Mouse (Mus musculus) cortical plate, adult 2 months (tissue): ENCODE results near the gene Frem3.

Source experiments
- CTCF ChIP-seq: fragments of 200-500 bp; IDR thresholded peaks from 2 replicates; pipeline ENCODE4 v1.5.1; 2011; ENCODE audit warnings: mild to moderate bottlenecking, control low read depth, low read length; ENCODE audit not compliant: insufficient read depth; ENCODE audit errors: extremely low read depth
- POLR2A ChIP-seq: fragments of 200-500 bp; IDR thresholded peaks from 2 replicates; pipeline ENCODE4 v1.6.1; 2011; ENCODE audit warnings: mild to moderate bottlenecking, low read length, control low read depth; ENCODE audit not compliant: insufficient read depth; ENCODE audit errors: extremely low read depth

DNA sequence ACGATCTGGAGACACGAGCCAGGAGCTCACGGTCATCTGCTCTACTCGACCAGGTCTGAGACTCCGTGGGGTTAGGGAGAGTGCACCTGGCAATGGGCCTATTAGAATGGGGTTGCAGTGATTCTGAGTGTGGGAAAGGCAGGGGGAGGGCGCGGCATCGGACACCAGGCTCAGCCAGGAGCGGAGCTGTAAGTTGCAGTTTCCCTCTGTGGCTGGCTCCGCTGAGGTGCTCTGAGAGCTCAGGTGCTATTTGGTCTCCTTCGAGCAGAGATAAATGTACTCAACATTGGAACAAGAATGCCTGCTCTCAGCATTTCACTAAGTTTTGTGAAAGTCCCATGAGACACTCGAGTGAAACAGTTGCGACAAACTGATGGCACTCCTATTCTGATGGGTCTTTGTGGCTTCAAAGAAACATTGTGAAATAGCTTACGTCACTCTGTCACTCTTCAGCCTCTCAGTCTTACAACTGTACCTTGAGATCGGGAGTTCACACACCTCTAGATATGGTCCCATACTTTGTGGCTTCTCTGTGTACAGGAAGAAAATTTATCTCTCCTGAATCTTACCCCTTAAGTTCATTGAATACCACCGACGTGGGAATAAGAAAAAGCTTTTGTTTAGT, 58.5 kb downstream of the Frem3 start:
- TF ChIP-seq POLR2A (no peak), CTCF (no peak)
